Mouse (Mus musculus) gonadal fat pad, adult 2 months (tissue): ENCODE data around the gene Ppp4r1. TPM values are rescaled to one million over a fixed set of nuclear protein-coding genes. Genes with fewer than 3 reads are reported as not detected.

Source experiments
- DNase-seq: peaks from one replicate; pipeline ENCODE4 v3.0.0-alpha.2; 2012; ENCODE audit warnings: low read depth
- polyA plus RNA-seq: library from polyadenylated mRNA; depleted of rRNA; stranded (reverse); fragments of >200 nt; gene quantifications from 2 replicates; pipeline ENCODE4 v1.2.3, GENCODE M21; 2012

The Ppp4r1 gene
- polyA plus RNA-seq, 1 experiment: 41.2 TPM

GRCm38 (mm10) chr17:65771951-65772934, 10.1 kb upstream of the Ppp4r1 start, which contains the start of gene Rab31:
Gene Rab31, minus strand, starts transcription at chr17:65772752.
- no peak for DNase-seq

- DNase-seq: no peak
Measured at GRCm38 (mm10) chr17:65773617-65774016, 8.8 kb upstream of the Ppp4r1 start.

GRCm38 (mm10) chr17:65774439-65774838, 7.9 kb upstream of the Ppp4r1 start:
- DNase-seq: no peak

GRCm38 (mm10) chr17:65776228-65776627, 6.1 kb upstream of the Ppp4r1 start:
- DNase-seq: no peak

- no peak for DNase-seq
Measured at GRCm38 (mm10) chr17:65777461-65777860, 4.9 kb upstream of the Ppp4r1 start.

- DNase-seq: no peak
Measured at GRCm38 (mm10) chr17:65780970-65781369, 1.4 kb upstream of the Ppp4r1 start.

GRCm38 (mm10) chr17:65783182-65784161, 1.1 kb downstream of the Ppp4r1 start:
- DNase-seq: no peak

GRCm38 (mm10) chr17:65784610-65785140, 2.3 kb downstream of the Ppp4r1 start:
- no peak for DNase-seq

GRCm38 (mm10) chr17:65785707-65786106, 3.3 kb downstream of the Ppp4r1 start:
- no peak for DNase-seq

- no peak for DNase-seq
Measured at GRCm38 (mm10) chr17:65786225-65786624, 3.9 kb downstream of the Ppp4r1 start.

- no peak for DNase-seq
Measured at GRCm38 (mm10) chr17:65787261-65787660, 4.9 kb downstream of the Ppp4r1 start.

- no peak for DNase-seq
Measured at GRCm38 (mm10) chr17:65788542-65789291, 6.3 kb downstream of the Ppp4r1 start.

GRCm38 (mm10) chr17:65789576-65789975, 7.2 kb downstream of the Ppp4r1 start:
- no peak for DNase-seq

- no peak for DNase-seq
Measured at GRCm38 (mm10) chr17:65791161-65791560, 8.8 kb downstream of the Ppp4r1 start.

GRCm38 (mm10) chr17:65793307-65793930, 11.0 kb downstream of the Ppp4r1 start:
- DNase-seq: no peak

- no peak for DNase-seq
Measured at GRCm38 (mm10) chr17:65794096-65794850, 11.9 kb downstream of the Ppp4r1 start.

- DNase-seq: no peak
Measured at GRCm38 (mm10) chr17:65796056-65796455, 13.7 kb downstream of the Ppp4r1 start.

GRCm38 (mm10) chr17:65798446-65798845, 16.1 kb downstream of the Ppp4r1 start:
- DNase-seq: no peak

GRCm38 (mm10) chr17:65799353-65799752, 17.0 kb downstream of the Ppp4r1 start:
- no peak for DNase-seq

- no peak for DNase-seq
Measured at GRCm38 (mm10) chr17:65800451-65800850, 18.1 kb downstream of the Ppp4r1 start.
